Mouse (Mus musculus) megakaryocyte, embryonic 14.5 days (primary cell): ENCODE results near the gene F8.

Source experiments
- FLI1 ChIP-seq: IDR thresholded peaks from 2 replicates; pipeline ENCODE4 v1.6.1; 2012; ENCODE audit warnings: low read length, inconsistent platforms, mixed read lengths
- GATA1 ChIP-seq: IDR thresholded peaks from 3 replicates; pipeline ENCODE4 v1.6.1; 2012; ENCODE audit warnings: mixed read lengths, low read length, inconsistent platforms, borderline replicate concordance

- TF ChIP-seq GATA1 (no peak), FLI1 (no peak)
Measured at GRCm38 (mm10) chrX:75370197-75370596, 12.2 kb downstream of the F8 start.
